ENCODE assay signal across 22 mouse cellular contexts in the genomic region with DNA sequence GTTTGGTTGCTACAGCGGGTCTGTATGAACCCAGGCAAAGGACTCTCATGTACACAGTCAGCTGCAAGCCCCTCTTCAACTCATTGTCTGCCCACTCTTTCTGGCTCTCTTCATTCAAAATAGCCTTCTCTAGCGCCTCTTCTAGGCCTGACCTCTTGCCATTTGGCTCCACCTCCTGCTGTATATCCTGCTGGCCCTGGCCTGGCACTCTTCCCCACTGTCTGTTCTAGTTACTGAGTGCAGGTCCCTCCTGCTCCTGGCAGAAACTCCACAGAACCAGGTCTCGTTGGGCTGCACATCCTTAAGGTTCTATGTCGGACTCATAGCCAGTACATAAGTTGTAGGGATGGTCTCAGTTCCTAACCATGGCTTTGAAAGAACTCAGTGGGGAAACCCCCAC.
A peak's percentile ranks its signal among the peaks of the same experiment; 100 is the strongest.
DNase-seq lines count a peak whose midpoint lies in the region; ATAC-seq and TF ChIP-seq lines count a peak whose summit lies in the region.
"Had no signal": no experiment of that assay in that cellular context is flagged by ENCODE, and none has a peak within 500 bp of the region (broad histone marks: within the 10 kb centered on the region; RNA-seq: fewer than 3 reads in every experiment).

No protein-coding gene starts in this region.

- H3K9ac ChIP-seq in forebrain, embryonic 11.5 days (ENCODE audit: low read length): no peak overlapping the region
- H3K9ac ChIP-seq in forebrain, embryonic 14.5 days (ENCODE audit: low read length): no peak overlapping the region
- H3K9ac ChIP-seq: embryonic facial prominence, embryonic 12.5 days; forebrain, embryonic 13.5 days; limb, embryonic 13.5 days; liver, embryonic 12.5 days; midbrain, embryonic 12.5 days had no signal

- H3K27me3 ChIP-seq in forebrain, embryonic 11.5 days (ENCODE audit: control insufficient read depth, insufficient read depth, low read length): no peaks in the 10 kb centered on the region
- no peaks in the 10 kb centered on the region for H3K27me3 ChIP-seq in forebrain, embryonic 14.5 days (replicated peaks; ENCODE audit: control insufficient read depth, insufficient read depth, low read length)
- no peaks in the 10 kb centered on the region for H3K27me3 ChIP-seq in cerebellum, adult 2 months (ENCODE audit: control insufficient read depth, insufficient read depth, low read length)
- H3K27me3 ChIP-seq: embryonic facial prominence, embryonic 12.5 days; forebrain, embryonic 13.5 days; liver, embryonic 12.5 days; midbrain, embryonic 12.5 days had no signal

- ATAC-seq in forebrain, embryonic 11.5 days (replicated peaks; ENCODE audit: low FRiP score): no peak
- no peak for ATAC-seq in forebrain, embryonic 14.5 days
- no peak for ATAC-seq in megakaryocyte-erythroid progenitor cell, adult 5-6 weeks (replicated peaks; ENCODE audit: low FRiP score, low TSS enrichment, poor library complexity, severe bottlenecking)
- ATAC-seq: CD4-positive, CD25-positive, alpha-beta regulatory T cell, adult 4 months; forebrain, embryonic 13.5 days; intestine, postnatal 0 days; liver, embryonic 12.5 days had no signal

- H3K36me3 ChIP-seq in forebrain, embryonic 11.5 days (ENCODE audit: control insufficient read depth, insufficient read depth, low read length): no peaks in the 10 kb centered on the region
- H3K36me3 ChIP-seq in forebrain, embryonic 14.5 days (ENCODE audit: control insufficient read depth, insufficient read depth, low read length): no peaks in the 10 kb centered on the region
- H3K36me3 ChIP-seq: embryonic facial prominence, embryonic 12.5 days; limb, embryonic 13.5 days; liver, embryonic 12.5 days; midbrain, embryonic 12.5 days had no signal

- peaks cover 5% of the 10 kb centered on the region for H3K4me1 ChIP-seq in forebrain, embryonic 11.5 days (replicated peaks; ENCODE audit: control insufficient read depth, insufficient read depth, low read length)
- H3K4me1 ChIP-seq in forebrain, embryonic 14.5 days (ENCODE audit: control insufficient read depth, insufficient read depth, low read length): peaks cover 13% of the 10 kb centered on the region; the same call in 1 of the 2 replicates
- H3K4me1 ChIP-seq in cerebellum, adult 2 months (ENCODE audit: control insufficient read depth, insufficient read depth, low read length): peaks cover 48% of the 10 kb centered on the region
- H3K4me1 ChIP-seq: liver, embryonic 12.5 days had no signal

- TF ChIP-seq CTCF in cerebellum, adult 2 months (IDR thresholded peaks at IDR 0.05; ENCODE audit: borderline replicate concordance, insufficient read depth, low read depth, low read length): no peak

- TF ChIP-seq POLR2A in cerebellum, adult 2 months (IDR thresholded peaks at IDR 0.05; ENCODE audit: borderline replicate concordance, insufficient read depth, low read length): no peak

- peak; percentile 44 for DNase-seq in forebrain, embryonic 11.5 days (ENCODE audit: low spot score)
- no peak for DNase-seq in forebrain, embryonic 14.5 days (ENCODE audit: low spot score)
- DNase-seq in brain, adult 2 months (ENCODE audit: low read depth, low spot score): peak; percentile 92
- peak; percentile 76 to 85 for DNase-seq in cerebellum, adult 2 months
- DNase-seq in cerebellum, postnatal 25 days: peak; percentile 74 to 84
- DNase-seq in embryo, embryonic 11 days: no peak
- DNase-seq: adrenal gland, postnatal 36 days; gastrocnemius, postnatal 25 days; kidney, postnatal 25 days; lung, adult 18-20 months; lung, postnatal 10 days had no signal

- no peak overlapping the region for H3K4me2 ChIP-seq in forebrain, embryonic 11.5 days (ENCODE audit: low read depth, low read length, severe bottlenecking)
- no peak overlapping the region for H3K4me2 ChIP-seq in forebrain, embryonic 14.5 days (ENCODE audit: low read length)
- H3K4me2 ChIP-seq: embryonic facial prominence, embryonic 12.5 days; forebrain, embryonic 13.5 days; heart, embryonic 11.5 days; limb, embryonic 13.5 days; liver, embryonic 12.5 days; midbrain, embryonic 12.5 days had no signal

- no peaks in the 10 kb centered on the region for H3K9me3 ChIP-seq in forebrain, embryonic 11.5 days (ENCODE audit: control insufficient read depth, low read length)
- no peaks in the 10 kb centered on the region for H3K9me3 ChIP-seq in forebrain, embryonic 14.5 days (replicated peaks; ENCODE audit: control insufficient read depth, low read length)
- H3K9me3 ChIP-seq: embryonic facial prominence, embryonic 12.5 days; forebrain, embryonic 13.5 days; limb, embryonic 13.5 days; liver, embryonic 12.5 days; midbrain, embryonic 12.5 days had no signal

- WGBS in forebrain, embryonic 11.5 days: 74% methylated on average over 4 of the region's 4 CpGs
- WGBS in forebrain, embryonic 14.5 days: 88% methylated on average over 4 of the region's 4 CpGs
- 30% methylated on average over 4 of the region's 4 CpGs for WGBS in cerebellum, adult 2 months

- no peak overlapping the region for H3K27ac ChIP-seq in forebrain, embryonic 11.5 days (ENCODE audit: low read depth, low read length)
- no peak overlapping the region for H3K27ac ChIP-seq in forebrain, embryonic 14.5 days (ENCODE audit: low read depth, low read length)
- H3K27ac ChIP-seq in cerebellum, adult 2 months (ENCODE audit: insufficient read depth, low read length): peak overlapping the region; percentile 14; the same call in 1 of the 2 replicates
- H3K27ac ChIP-seq: embryonic facial prominence, embryonic 12.5 days; forebrain, embryonic 13.5 days; layer of hippocampus, adult 2 months; limb, embryonic 13.5 days; liver, embryonic 12.5 days; midbrain, embryonic 12.5 days; stomach, postnatal 0 days had no signal

- no peak overlapping the region for H3K4me3 ChIP-seq in forebrain, embryonic 11.5 days (ENCODE audit: low read depth, low read length)
- H3K4me3 ChIP-seq in forebrain, embryonic 14.5 days (ENCODE audit: low read depth, low read length): no peak overlapping the region
- H3K4me3 ChIP-seq in cerebellum, adult 2 months (replicated peaks; ENCODE audit: insufficient read depth, low read depth, low read length): no peak overlapping the region
- H3K4me3 ChIP-seq: embryonic facial prominence, embryonic 12.5 days; forebrain, embryonic 13.5 days; layer of hippocampus, adult 2 months; limb, embryonic 13.5 days; liver, embryonic 12.5 days; midbrain, embryonic 12.5 days had no signal

Comparison
In these comparisons a context has a peak if more than half of its experiments do, and no peak if none do; other contexts are left out.
1. DNase-seq: peak in forebrain, embryonic 11.5 days (single experiment), brain, adult 2 months (single experiment), cerebellum, adult 2 months (2 of 2) and cerebellum, postnatal 25 days (2 of 2); none in forebrain, embryonic 14.5 days (single experiment) and embryo, embryonic 11 days (single experiment).